Mouse (Mus musculus) cerebellum, adult 2 months (tissue): Measurements from ENCODE around the gene Sh3d21. TPM values are rescaled to one million over a fixed set of nuclear protein-coding genes. Genes with fewer than 3 reads are reported as not detected.
"Not testable (repeated sequence)": the region's sequence is repeated elsewhere in the genome, so short reads cannot be mapped to it uniquely, and the experiment has no call there.

Source experiments
- DNase-seq, 2 experiments: peaks; one replicate each; pipeline ENCODE4 v3.0.0; 2021
- H3K27ac ChIP-seq: fragments of 200-500 bp; 2 replicates; pipeline ENCODE4 v1.5.1; 2012; ENCODE audit warnings: low read length, control low read depth, inconsistent platforms; ENCODE audit not compliant: insufficient read depth
- H3K27me3 ChIP-seq: fragments of 200-500 bp; 2 replicates; pipeline ENCODE4 v1.6.1; 2012; ENCODE audit warnings: inconsistent platforms, mild to moderate bottlenecking, low read length, moderate library complexity; ENCODE audit not compliant: control insufficient read depth, insufficient read depth
- H3K4me1 ChIP-seq: fragments of 200-500 bp; 2 replicates; pipeline ENCODE4 v1.6.1; 2011; ENCODE audit warnings: low read length; ENCODE audit not compliant: control insufficient read depth, insufficient read depth
- H3K4me3 ChIP-seq: fragments of 200-500 bp; replicated peaks from 2 replicates; pipeline ENCODE3; 2011; ENCODE audit warnings: mild to moderate bottlenecking, low read depth, low read length, control low read depth; ENCODE audit not compliant: insufficient read depth
- CTCF ChIP-seq: fragments of 200-500 bp; IDR thresholded peaks from 2 replicates; pipeline ENCODE4 v1.5.1; 2011; ENCODE audit warnings: low read depth, mild to moderate bottlenecking, control low read depth, low read length, moderate library complexity, borderline replicate concordance; ENCODE audit not compliant: insufficient read depth
- POLR2A ChIP-seq: fragments of 200-500 bp; IDR thresholded peaks from 2 replicates; pipeline ENCODE4 v1.6.1; 2011; ENCODE audit warnings: low read length, control low read depth, borderline replicate concordance; ENCODE audit not compliant: insufficient read depth
- WGBS: fragments of 180-500 bp; shearing (Covaris S2); methylation state at CpG from one replicate; pipeline ENCODE4 v1.1.7; 2018; 5-methylcytosine and 5-hydroxymethylcytosine counted together
- polyA plus RNA-seq: library from polyadenylated mRNA; depleted of rRNA; stranded (reverse); fragments of >200 nt; gene quantifications from 2 replicates; pipeline ENCODE4 v1.2.3, GENCODE M21; 2012

Sh3d21 gene
- polyA plus RNA-seq, 1 experiment, result 2.0 TPM

DNA sequence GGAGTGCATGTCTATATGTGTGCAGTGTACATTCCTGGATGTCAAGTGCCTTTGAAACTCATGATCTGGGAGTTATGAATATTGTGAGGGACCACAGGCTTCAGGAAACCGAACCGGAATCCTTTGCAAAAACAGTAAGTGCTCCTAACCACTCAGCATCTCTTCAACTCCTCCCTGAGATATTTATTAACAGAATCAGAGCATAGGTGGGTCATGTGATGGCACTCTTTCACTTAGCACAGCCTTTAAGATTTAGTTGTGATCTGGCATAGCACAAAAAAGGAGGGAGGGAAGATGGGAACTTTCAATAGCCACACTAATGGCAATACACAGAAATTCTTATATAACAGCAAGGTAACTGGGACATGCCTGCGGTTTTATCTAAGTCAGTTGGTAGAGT is 23.8 kb upstream of the Sh3d21 start:
- no peak for DNase-seq
- TF ChIP-seq POLR2A, result no peak
- no peak overlapping the region for H3K27ac ChIP-seq
- 70% methylated on average over 3 of the region's 3 CpGs for WGBS
- no peak overlapping the region for H3K4me3 ChIP-seq
- no peaks in the 10 kb centered on the region for H3K27me3 ChIP-seq
- H3K4me1 ChIP-seq, result peaks cover 2% of the 10 kb centered on the region; the same call in 1 of the 2 replicates

DNA sequence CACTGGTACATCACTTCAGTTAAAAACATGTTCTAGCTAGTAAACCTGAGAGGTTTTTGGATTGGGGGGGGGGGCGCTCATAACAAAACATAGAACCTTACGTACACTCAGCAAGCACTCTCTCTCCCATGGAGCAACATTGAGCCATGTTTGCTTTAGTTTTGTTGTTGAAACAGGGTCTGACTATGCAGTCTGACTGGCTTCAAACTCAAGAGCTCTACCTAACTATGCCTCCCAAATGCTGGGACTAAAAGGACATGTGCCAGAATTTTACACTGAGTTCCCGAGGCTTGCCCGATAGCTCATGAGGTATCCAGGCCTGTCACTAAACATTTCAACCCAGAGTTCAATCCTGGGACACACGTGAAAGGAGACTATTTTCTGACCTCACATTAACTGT is 19.7 kb upstream of the Sh3d21 start:
- no peak for DNase-seq
- Histone ChIP-seq H3K4me3 (no peak overlapping the region), H3K27ac (no peak overlapping the region), H3K4me1 (peaks cover 2% of the 10 kb centered on the region; the same call in 1 of the 2 replicates), H3K27me3 (no peaks in the 10 kb centered on the region)
- TF ChIP-seq POLR2A (no peak), CTCF (no peak)
- 55% methylated on average over 5 of the region's 5 CpGs for WGBS

DNA sequence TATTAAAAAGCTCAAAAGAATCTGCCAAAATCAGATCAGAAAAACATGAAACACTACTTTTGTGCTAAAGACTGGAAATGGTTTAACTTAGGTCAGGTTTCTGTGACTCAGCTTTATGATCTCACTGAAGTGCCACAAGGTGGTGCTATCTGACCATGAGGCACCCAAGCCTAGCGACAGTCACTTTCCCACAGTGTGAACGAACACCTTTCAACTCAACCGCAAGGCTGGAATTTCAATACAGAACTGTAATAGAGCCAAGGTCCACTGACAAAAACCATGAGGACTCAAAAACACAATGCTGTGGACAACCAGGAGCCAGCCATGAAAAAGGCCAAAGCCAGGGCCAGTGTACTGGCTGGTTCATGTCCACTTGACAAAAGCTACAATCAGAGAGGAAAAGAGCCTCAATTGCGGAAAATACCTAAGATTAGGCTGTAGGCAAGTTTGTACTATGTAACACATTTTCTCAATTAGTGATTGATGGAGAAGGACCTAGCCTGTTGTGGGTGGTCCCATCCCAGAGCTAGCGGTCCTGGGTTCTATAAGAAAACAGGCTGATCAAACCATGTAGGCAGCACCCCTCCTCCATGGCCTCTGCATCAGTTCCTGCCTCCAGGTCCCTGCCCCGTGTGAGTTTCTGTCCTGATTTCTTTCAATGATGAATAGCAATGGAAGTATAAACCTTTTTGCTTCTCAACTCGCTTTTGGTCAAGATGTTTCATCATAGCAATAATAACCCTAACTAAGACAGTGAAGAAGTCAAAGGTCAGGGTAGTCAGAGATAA is 18.1 kb upstream of the Sh3d21 start:
- Histone ChIP-seq H3K4me1 (peaks cover 2% of the 10 kb centered on the region; the same call in 1 of the 2 replicates), H3K27me3 (no peaks in the 10 kb centered on the region), H3K27ac (no peak overlapping the region), H3K4me3 (no peak overlapping the region)
- WGBS, result 43% methylated on average over 7 of the region's 7 CpGs
- TF ChIP-seq CTCF (peak; percentile 96), POLR2A (no peak)
- peak; percentile 53 to 62 for DNase-seq

GRCm38 (mm10) chr4:126175980-126176379 is 12.7 kb upstream of the Sh3d21 start:
- peak in 1 of 2 experiments; percentile 1 for DNase-seq
- not testable (repeated sequence) for H3K4me1 ChIP-seq, H3K27me3 ChIP-seq, H3K4me3 ChIP-seq, H3K27ac ChIP-seq
- 92% methylated on average over 7 of the region's 7 CpGs for WGBS

DNA sequence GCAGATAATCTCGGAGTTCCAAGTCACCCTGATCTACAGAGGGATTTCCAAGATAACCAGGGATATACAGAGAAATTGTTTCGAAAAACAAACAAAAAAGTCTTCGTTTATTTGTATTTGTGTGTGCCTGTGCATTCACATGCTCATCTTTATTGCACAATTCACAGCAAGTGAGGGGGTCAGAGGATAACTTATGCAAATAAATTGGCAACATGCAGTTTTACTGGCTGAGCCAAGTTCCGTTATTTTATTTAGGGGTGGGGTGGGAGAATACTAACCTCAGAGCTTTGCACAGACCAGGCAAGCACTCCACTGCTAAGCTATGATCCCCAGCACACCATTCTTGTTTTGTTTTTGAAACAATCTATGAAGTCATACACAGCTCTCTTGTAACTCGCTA is 10.5 kb upstream of the Sh3d21 start:
- no peak overlapping the region for H3K27ac ChIP-seq
- WGBS, result 82% methylated on average over 5 of the region's 5 CpGs
- no peak for TF ChIP-seq POLR2A
- TF ChIP-seq CTCF, result no peak
- no peaks in the 10 kb centered on the region for H3K27me3 ChIP-seq
- no peaks in the 10 kb centered on the region for H3K4me1 ChIP-seq
- DNase-seq, result no peak
- no peak overlapping the region for H3K4me3 ChIP-seq

- WGBS, result 98% methylated on average over 5 of the region's 5 CpGs
- H3K27ac ChIP-seq, H3K4me3 ChIP-seq, H3K27me3 ChIP-seq, H3K4me1 ChIP-seq: not testable (repeated sequence)
- DNase-seq, result peak in 1 of 2 experiments; percentile 4
Observed at GRCm38 (mm10) chr4:126170737-126171136, 7.4 kb upstream of the Sh3d21 start.

GRCm38 (mm10) chr4:126168851-126169250 is 5.6 kb upstream of the Sh3d21 start:
- no peaks in the 10 kb centered on the region for H3K27me3 ChIP-seq
- TF ChIP-seq POLR2A (no peak), CTCF (no peak)
- H3K4me1 ChIP-seq, result no peaks in the 10 kb centered on the region
- peak in 1 of 2 experiments; percentile 3 for DNase-seq
- WGBS, result 78% methylated on average over 6 of the region's 6 CpGs
- H3K27ac ChIP-seq, result no peak overlapping the region
- H3K4me3 ChIP-seq, result no peak overlapping the region

- Histone ChIP-seq H3K4me3 (no peak overlapping the region), H3K4me1 (no peaks in the 10 kb centered on the region; the same call in 1 of the 2 replicates), H3K27ac (no peak overlapping the region), H3K27me3 (no peaks in the 10 kb centered on the region)
- no peak for TF ChIP-seq CTCF
- no peak for TF ChIP-seq POLR2A
- DNase-seq, result no peak
- 61% methylated on average over 3 of the region's 3 CpGs for WGBS
Observed at GRCm38 (mm10) chr4:126166084-126166483, 2.8 kb upstream of the Sh3d21 start.

- not testable (repeated sequence) for DNase-seq, H3K27ac ChIP-seq, H3K4me1 ChIP-seq, H3K27me3 ChIP-seq, H3K4me3 ChIP-seq
- WGBS, result 51% methylated on average over 10 of the region's 10 CpGs
Observed at GRCm38 (mm10) chr4:126165092-126165491, 1.8 kb upstream of the Sh3d21 start.
